Mouse (Mus musculus): ENCODE results near the gene Chrna5.

The Chrna5 gene

DNA sequence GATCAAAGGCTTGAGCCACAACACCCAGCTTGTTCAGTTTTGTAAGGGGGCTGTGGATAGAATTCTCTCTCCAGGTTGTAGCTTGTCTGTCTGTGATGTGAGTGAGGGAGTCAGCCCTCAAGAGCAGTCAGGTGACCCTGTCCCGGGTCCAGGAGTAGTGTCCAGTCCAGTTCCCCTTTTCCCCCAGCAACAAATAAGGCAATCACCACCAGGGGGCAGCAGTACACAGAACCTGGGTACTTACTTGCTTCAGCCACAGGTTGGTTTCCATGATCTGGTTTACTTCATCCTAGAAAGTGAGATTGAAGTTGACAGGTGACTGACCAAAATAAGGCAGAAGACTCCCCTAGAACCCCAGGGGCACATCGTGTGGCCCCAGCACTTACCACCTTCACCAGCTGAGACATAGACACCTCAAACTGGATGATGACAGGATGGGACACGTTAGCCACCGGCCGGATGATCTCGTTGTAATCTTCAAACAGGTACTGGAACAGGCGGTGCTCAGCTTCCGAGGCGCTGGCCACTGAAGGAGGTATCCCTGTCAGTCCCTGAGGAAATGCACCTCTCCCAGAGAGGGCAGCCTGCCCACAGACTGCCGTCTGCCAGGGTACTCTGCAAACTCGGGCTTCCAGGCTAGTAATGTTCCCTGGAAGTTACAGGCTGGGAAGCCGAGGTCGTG, 43.4 kb downstream of the Chrna5 start:
- DNase-seq = peak; percentile 88

GRCm38 (mm10) chr9:55025534-55026274, 45.0 kb downstream of the Chrna5 start:
- no peak for DNase-seq

DNA sequence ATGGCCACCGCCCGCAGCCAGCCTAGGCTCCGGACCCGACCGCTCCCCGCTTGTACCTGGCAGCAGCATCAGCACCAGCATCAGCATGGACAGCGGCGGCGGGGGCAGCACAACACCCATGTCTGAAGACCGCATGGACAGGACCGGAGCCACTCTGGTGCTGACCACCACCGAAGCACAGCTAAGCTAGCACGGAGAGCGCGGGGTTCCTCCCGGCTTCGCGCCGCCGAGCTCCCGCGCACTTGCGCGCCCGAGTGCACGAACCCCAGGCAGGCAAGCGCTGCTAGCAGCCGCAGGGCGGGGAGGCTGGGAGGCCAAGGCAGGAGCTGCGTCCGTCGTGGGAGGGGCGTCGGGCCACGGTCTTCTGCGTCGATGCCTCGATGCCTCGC, 45.6 kb downstream of the Chrna5 start, which contains the start of gene Chrna3:
Gene Chrna3 (minus strand): TSS at position 288 of the 389 bp plus-strand sequence.
- no peak for DNase-seq

GRCm38 (mm10) chr9:55031435-55032167, 50.9 kb downstream of the Chrna5 start:
- DNase-seq = no peak

GRCm38 (mm10) chr9:55038948-55039347, 58.3 kb downstream of the Chrna5 start:
- DNase-seq = no peak

- DNase-seq = no peak
Observed at GRCm38 (mm10) chr9:55039983-55040382, 59.3 kb downstream of the Chrna5 start.

DNA sequence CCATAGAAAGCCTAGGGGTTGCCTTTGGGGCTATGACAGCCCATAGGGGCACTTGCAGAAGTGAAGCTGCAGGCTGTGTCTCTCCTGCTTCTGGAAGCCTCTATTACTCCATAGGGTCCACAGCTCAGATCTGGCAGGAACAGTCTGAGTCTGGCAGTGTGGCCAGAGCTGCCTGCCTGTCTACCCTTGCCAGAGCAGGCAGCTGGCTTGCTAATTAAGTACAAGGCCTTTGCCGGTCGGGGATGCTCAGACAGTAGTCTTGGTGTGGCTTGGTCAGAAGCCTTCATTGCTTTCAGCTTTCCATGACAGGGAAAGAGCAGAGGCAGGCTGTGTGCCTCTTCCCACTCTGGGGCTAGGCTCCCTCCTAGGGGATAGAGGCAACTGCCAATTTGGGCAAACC, 60.7 kb downstream of the Chrna5 start:
- no peak for DNase-seq

GRCm38 (mm10) chr9:55043688-55044087, 63.0 kb downstream of the Chrna5 start:
- DNase-seq = no peak

- DNase-seq = no peak
Observed at GRCm38 (mm10) chr9:55045001-55045400, 64.3 kb downstream of the Chrna5 start.

DNA sequence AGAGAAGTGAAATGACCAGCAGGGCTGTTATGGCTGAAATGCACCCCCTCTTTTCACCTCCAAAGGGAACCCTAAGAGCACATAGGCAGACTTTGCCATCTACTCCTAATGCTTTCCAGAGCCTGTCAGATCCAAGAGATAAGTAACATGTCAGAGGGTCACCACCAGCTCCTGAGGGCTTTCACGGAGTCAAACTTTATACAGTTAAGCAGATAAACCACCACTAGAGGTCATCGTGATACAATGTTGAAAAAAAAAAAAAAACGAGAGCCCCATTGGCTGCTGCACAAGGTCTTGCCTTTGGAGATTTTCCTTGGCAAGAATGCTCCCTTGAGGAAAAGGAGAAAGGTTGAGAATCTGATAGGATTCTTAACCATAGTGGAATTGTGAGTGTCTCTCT, 66.1 kb downstream of the Chrna5 start:
- no peak for DNase-seq

DNA sequence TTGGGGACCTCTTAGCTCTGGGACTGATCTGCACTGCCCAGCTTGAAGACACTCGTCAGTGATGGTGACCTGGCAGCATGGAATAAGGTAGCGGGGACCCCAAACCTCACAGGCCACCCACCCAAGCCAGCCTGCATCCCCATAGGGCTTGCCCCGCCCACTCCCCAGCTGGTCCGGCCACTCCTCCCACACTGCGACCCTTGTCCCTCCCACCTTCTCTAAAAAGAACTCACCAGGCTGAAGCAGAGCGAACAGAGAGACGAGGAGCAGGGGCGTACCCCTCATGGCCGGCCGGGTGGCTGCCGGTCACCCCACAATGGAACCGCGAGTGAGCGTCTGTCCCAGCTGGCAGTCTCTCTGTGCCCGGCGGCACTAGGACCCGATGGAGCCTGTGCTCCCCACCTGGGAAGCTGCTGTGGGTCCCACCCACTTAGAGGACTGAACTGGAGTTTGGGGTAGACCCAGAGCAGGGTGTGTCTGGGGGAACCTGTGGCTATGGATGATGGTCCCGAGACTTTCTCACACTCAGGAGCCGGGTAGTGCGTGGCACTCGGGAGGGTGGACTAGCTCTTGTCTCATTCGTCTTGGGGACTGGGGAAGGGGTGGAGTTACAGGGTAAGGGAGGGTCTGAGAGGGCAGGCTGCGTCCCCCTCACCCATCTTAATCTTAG, 67.7 kb downstream of the Chrna5 start, which contains the start of gene Chrnb4:
Gene Chrnb4 (minus strand): TSS at position 569 of the 670 bp plus-strand sequence.
- DNase-seq = no peak

DNA sequence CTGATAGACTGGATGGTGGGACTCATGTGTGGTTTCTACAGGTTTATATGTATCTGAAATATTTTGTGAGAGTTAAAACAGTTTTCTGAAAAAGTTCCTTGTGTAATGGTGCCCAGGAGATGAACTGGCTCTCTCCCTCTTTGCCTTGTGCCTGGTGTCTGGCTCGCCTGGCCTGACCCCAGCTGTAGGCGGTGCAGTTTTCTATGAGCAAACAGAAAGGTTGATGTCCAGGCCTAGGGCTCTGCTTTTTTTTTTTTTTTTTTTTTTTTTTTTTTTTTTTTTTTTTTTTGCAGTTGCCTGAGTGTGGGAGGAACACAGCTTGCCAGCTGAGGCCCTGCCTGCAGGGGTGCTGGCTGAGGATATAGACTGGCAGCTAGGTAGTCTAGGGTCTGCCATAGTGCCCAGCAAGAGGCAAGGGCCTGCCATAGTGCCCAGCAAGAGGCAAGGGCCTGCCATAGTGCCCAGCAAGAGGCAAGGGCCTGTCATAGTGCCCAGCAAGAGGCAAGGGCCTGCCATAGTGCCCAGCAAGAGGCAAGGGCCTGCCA, 74.8 kb downstream of the Chrna5 start:
- DNase-seq = no peak

Measured in cerebellum, adult 9-10 months (tissue).